Mouse (Mus musculus) urinary bladder, postnatal 14 days (tissue): ENCODE measurements around the gene Hapln2.

Source experiments
- DNase-seq: peaks from one replicate; pipeline ENCODE4 v3.0.0; 2021; ENCODE audit warnings: low spot score

Gene Hapln2

GRCm38 (mm10) chr3:88005822-88006786 is 21.3 kb downstream of the Hapln2 start:
- no peak for DNase-seq

GRCm38 (mm10) chr3:88002291-88002976 is 24.9 kb downstream of the Hapln2 start:
- DNase-seq, result no peak

GRCm38 (mm10) chr3:88000816-88001595 is 26.4 kb downstream of the Hapln2 start:
- no peak for DNase-seq

GRCm38 (mm10) chr3:88000181-88000580 is 27.2 kb downstream of the Hapln2 start, which contains the start of gene Bcan:
Gene Bcan (minus strand): TSS chr3:88000230.
- no peak for DNase-seq

- no peak for DNase-seq
Observed at GRCm38 (mm10) chr3:87999243-87999895, 28.0 kb downstream of the Hapln2 start.

GRCm38 (mm10) chr3:87998747-87999146 is 28.6 kb downstream of the Hapln2 start:
- no peak for DNase-seq

- DNase-seq, result peak; percentile 18
Observed at GRCm38 (mm10) chr3:87996971-87997614, 30.3 kb downstream of the Hapln2 start.

- no peak for DNase-seq
Observed at GRCm38 (mm10) chr3:87996401-87996800, 31.0 kb downstream of the Hapln2 start.

GRCm38 (mm10) chr3:87995331-87995730 is 32.1 kb downstream of the Hapln2 start:
- DNase-seq, result no peak

- peak; percentile 32 for DNase-seq
Observed at GRCm38 (mm10) chr3:87993436-87993835, 33.9 kb downstream of the Hapln2 start.

- no peak for DNase-seq
Observed at GRCm38 (mm10) chr3:87989935-87990334, 37.4 kb downstream of the Hapln2 start.

GRCm38 (mm10) chr3:87988068-87988467 is 39.3 kb downstream of the Hapln2 start:
- no peak for DNase-seq

- peak; percentile 19 for DNase-seq
Observed at GRCm38 (mm10) chr3:87987633-87988032, 39.8 kb downstream of the Hapln2 start.

GRCm38 (mm10) chr3:87986868-87987267 is 40.5 kb downstream of the Hapln2 start:
- peak; percentile 97 for DNase-seq

GRCm38 (mm10) chr3:87985505-87986320 is 41.7 kb downstream of the Hapln2 start:
- no peak for DNase-seq

GRCm38 (mm10) chr3:87984094-87984493 is 43.3 kb downstream of the Hapln2 start:
- no peak for DNase-seq

- DNase-seq, result no peak
Observed at GRCm38 (mm10) chr3:87983627-87984026, 43.8 kb downstream of the Hapln2 start.

GRCm38 (mm10) chr3:87982836-87983601 is 44.4 kb downstream of the Hapln2 start:
- DNase-seq, result peak; percentile 39
